ENCODE assay signal across 8 mouse cellular contexts in the genomic region with DNA sequence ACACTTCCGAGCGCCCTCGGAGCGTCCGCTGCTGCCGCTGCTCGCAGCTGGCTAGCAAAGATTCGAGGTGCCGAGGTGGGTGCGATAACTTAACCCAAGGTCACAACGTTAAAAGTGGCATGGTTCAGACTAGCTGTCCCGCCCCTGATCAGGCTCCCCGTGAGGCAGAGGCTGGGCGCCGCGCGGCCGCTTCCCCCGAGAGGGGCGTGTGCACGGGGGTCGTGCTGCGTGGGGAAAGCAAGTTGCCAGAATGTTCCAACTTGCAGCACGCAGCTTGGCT. TPM values are rescaled to one million over a fixed set of nuclear protein-coding genes. Genes with fewer than 3 reads are reported as not detected.
DNase-seq lines count a peak whose midpoint lies in the region; ATAC-seq and TF ChIP-seq lines count a peak whose summit lies in the region.

No protein-coding gene starts in this region.

- peak overlapping the region; percentile 74 for H3K27ac ChIP-seq in heart, embryonic 13.5 days (replicated peaks)
- no peak overlapping the region for H3K27ac ChIP-seq in ES-E14 (ENCODE audit: insufficient read depth, low read depth, low read length, poor library complexity, severe bottlenecking)
- peak overlapping the region; percentile 73; the same call in 1 of the 2 replicates for H3K27ac ChIP-seq in hindbrain, embryonic 10.5 days
- H3K27ac ChIP-seq in midbrain, embryonic 12.5 days (replicated peaks) = no peak overlapping the region

- in situ Hi-C loops in ES-E14 (cut with MboI; ENCODE audit: low sequenced_read_pairs in 2 of 2, unreplicated experiment in 2 of 2) = no loop called here

- no peaks in the 10 kb centered on the region for H3K9me3 ChIP-seq in heart, embryonic 13.5 days
- H3K9me3 ChIP-seq in ES-E14 (ENCODE audit: control insufficient read depth, insufficient read depth, low read depth, low read length) = no peaks in the 10 kb centered on the region
- H3K9me3 ChIP-seq in hindbrain, embryonic 10.5 days = no peaks in the 10 kb centered on the region; the same call in 1 of the 2 replicates
- no peaks in the 10 kb centered on the region for H3K9me3 ChIP-seq in midbrain, embryonic 12.5 days

- 11% methylated on average over 24 of the region's 24 CpGs for WGBS in heart, embryonic 13.5 days
- 19% methylated on average over 24 of the region's 24 CpGs for WGBS in hindbrain, embryonic 10.5 days
- 18% methylated on average over 21 of the region's 24 CpGs for WGBS in midbrain, embryonic 12.5 days

- peak overlapping the region; percentile 67 for H3K4me3 ChIP-seq in heart, embryonic 13.5 days
- peak overlapping the region; percentile 64 to 70 for H3K4me3 ChIP-seq in ES-E14 (ENCODE audit: insufficient read depth in 1 of 2, low read depth in 1 of 2, low read length in 2 of 2, poor library complexity in 1 of 2, severe bottlenecking in 1 of 2)
- peak overlapping the region; percentile 60 for H3K4me3 ChIP-seq in hindbrain, embryonic 10.5 days
- peak overlapping the region; percentile 53 for H3K4me3 ChIP-seq in midbrain, embryonic 12.5 days

- 0 out of 2 replicates have a peak, but pooled peaks cover 4% of the 10 kb centered on the region for H3K4me1 ChIP-seq in heart, embryonic 13.5 days
- no peaks in the 10 kb centered on the region for H3K4me1 ChIP-seq in ES-E14 (ENCODE audit: control insufficient read depth in 2 of 2, insufficient read depth in 2 of 2, low read length in 2 of 2, poor library complexity in 1 of 2)
- H3K4me1 ChIP-seq in hindbrain, embryonic 10.5 days (replicated peaks) = peaks cover 12% of the 10 kb centered on the region; the same call in 1 of the 2 replicates
- H3K4me1 ChIP-seq in midbrain, embryonic 12.5 days = peaks cover 4% of the 10 kb centered on the region; the same call in 1 of the 2 replicates

- ATAC-seq in heart, embryonic 13.5 days (ENCODE audit: extremely low read depth, insufficient number of reproducible peaks, low FRiP score, low TSS enrichment) = no peak
- no peak for ATAC-seq in midbrain, embryonic 12.5 days (ENCODE audit: low FRiP score, low read depth)

- H3K36me3 ChIP-seq in heart, embryonic 13.5 days = peaks cover 11% of the 10 kb centered on the region
- H3K36me3 ChIP-seq in ES-E14 (ENCODE audit: control insufficient read depth, insufficient read depth, low read length, poor library complexity, severe bottlenecking) = no peaks in the 10 kb centered on the region
- no peaks in the 10 kb centered on the region for H3K36me3 ChIP-seq in hindbrain, embryonic 10.5 days
- no peaks in the 10 kb centered on the region for H3K36me3 ChIP-seq in midbrain, embryonic 12.5 days

- peak overlapping the region; percentile 84 for H3K9ac ChIP-seq in heart, embryonic 13.5 days
- peak overlapping the region; percentile 10; the same call in 1 of the 2 replicates for H3K9ac ChIP-seq in ES-E14 (ENCODE audit: insufficient read depth, low read depth, low read length, poor library complexity, severe bottlenecking)
- peak overlapping the region; percentile 53; the same call in 1 of the 2 replicates for H3K9ac ChIP-seq in midbrain, embryonic 12.5 days (replicated peaks)

- DNase-seq in heart, adult 8-10 months (ENCODE audit: low spot score) = no peak
- DNase-seq in ES-E14 (ENCODE audit: low read depth, low spot score) = no peak
- DNase-seq in hindbrain, embryonic 10.5 days (ENCODE audit: low spot score) = no peak
- no peak for DNase-seq in layer of hippocampus, adult 8-10 months (ENCODE audit: low spot score in 2 of 2)
- no peak for DNase-seq in right cerebral cortex, postnatal 25 days
- no peak for DNase-seq in thymus, postnatal 0 days (ENCODE audit: low spot score)

- H3K4me2 ChIP-seq in heart, embryonic 13.5 days = peak overlapping the region; percentile 77
- H3K4me2 ChIP-seq in midbrain, embryonic 12.5 days (replicated peaks) = peak overlapping the region; percentile 82

- peaks cover 82% of the 10 kb centered on the region for H3K27me3 ChIP-seq in heart, embryonic 13.5 days (replicated peaks)
- peaks cover 94% of the 10 kb centered on the region for H3K27me3 ChIP-seq in hindbrain, embryonic 10.5 days (ENCODE audit: insufficient read depth, poor library complexity, severe bottlenecking)
- peaks cover 76% of the 10 kb centered on the region for H3K27me3 ChIP-seq in midbrain, embryonic 12.5 days

TF ChIP-seq in ES-E14, 5 proteins besides CTCF, POLR2A, EP300 and RAD21:
- no peak for TF ChIP-seq HCFC1 (IDR thresholded peaks at IDR 0.05; ENCODE audit: borderline replicate concordance, insufficient read depth, low read length)
- TF ChIP-seq CHD2 (IDR thresholded peaks at IDR 0.05; ENCODE audit: low read depth, low read length) = no peak
- no peak for TF ChIP-seq ZNF384 (IDR thresholded peaks at IDR 0.05; ENCODE audit: low read depth, low read length)
- no peak for TF ChIP-seq ZC3H11A (IDR thresholded peaks at IDR 0.05; ENCODE audit: borderline replicate concordance, low read depth, low read length)
- TF ChIP-seq MAFK (IDR thresholded peaks at IDR 0.05; ENCODE audit: insufficient read depth, low read depth, low read length) = no peak

RNA-seq across cellular contexts. Expression of a gene that starts 1.1 kb away (rescaled TPM):
- 644 and 701 TPM in 2 replicates for polyA plus RNA-seq in heart, embryonic 13.5 days (2015; fragmentation: Nextera tagmentation; extraction: Ambion mirVana)
- under 1 TPM; 0.44 to 0.65 (median 0.52) TPM for total RNA-seq in heart, adult 8-10 months (2022)
- 4.1 and 9.3 TPM in 2 replicates for total RNA-seq in ES-E14 (2012; rRNA removed)
- 16.1 and 20.6 TPM in 2 replicates for polyA plus RNA-seq in hindbrain, embryonic 10.5 days (2016; fragmentation: Nextera tagmentation; extraction: Ambion mirVana)
- 5.3 and 7.9 TPM in 2 replicates for polyA plus RNA-seq in midbrain, embryonic 12.5 days (2016; fragmentation: Nextera tagmentation; extraction: Ambion mirVana)
- total RNA-seq in layer of hippocampus, adult 8-10 months (2022) = 1 to 10 TPM; 1.2 to 2.6 (median 2.3) TPM
- polyA plus RNA-seq in thymus, postnatal 0 days (2015; fragmentation: Nextera tagmentation; extraction: Ambion mirVana) = 1.3 and 1.4 TPM in 2 replicates

Comparison
In these comparisons a context has a peak if more than half of its experiments do, and no peak if none do; other contexts are left out.
1. H3K27ac ChIP-seq: peak in heart, embryonic 13.5 days (single experiment) and hindbrain, embryonic 10.5 days (single experiment); none in ES-E14 (single experiment) and midbrain, embryonic 12.5 days (single experiment).
2. H3K9ac ChIP-seq: peak in every context shown above with its lines; median percentile 84 in heart, embryonic 13.5 days; 53 in midbrain, embryonic 12.5 days; 10 in ES-E14.
3. RNA of a gene that starts 1.1 kb away (polyA plus RNA-seq): 644 to 701 TPM in heart, embryonic 13.5 days; 16.1 to 20.6 TPM in hindbrain, embryonic 10.5 days, 5.3 to 7.9 TPM in midbrain, embryonic 12.5 days and 1.3 to 1.4 TPM in thymus, postnatal 0 days; every median in the first group is over 10 times any median in the second.
4. Peak in every context shown above with its lines, with median percentiles within 50 percentile points of each other: H3K4me3 ChIP-seq.